Mouse (Mus musculus): ENCODE results near the gene Cacna1d.

DNA sequence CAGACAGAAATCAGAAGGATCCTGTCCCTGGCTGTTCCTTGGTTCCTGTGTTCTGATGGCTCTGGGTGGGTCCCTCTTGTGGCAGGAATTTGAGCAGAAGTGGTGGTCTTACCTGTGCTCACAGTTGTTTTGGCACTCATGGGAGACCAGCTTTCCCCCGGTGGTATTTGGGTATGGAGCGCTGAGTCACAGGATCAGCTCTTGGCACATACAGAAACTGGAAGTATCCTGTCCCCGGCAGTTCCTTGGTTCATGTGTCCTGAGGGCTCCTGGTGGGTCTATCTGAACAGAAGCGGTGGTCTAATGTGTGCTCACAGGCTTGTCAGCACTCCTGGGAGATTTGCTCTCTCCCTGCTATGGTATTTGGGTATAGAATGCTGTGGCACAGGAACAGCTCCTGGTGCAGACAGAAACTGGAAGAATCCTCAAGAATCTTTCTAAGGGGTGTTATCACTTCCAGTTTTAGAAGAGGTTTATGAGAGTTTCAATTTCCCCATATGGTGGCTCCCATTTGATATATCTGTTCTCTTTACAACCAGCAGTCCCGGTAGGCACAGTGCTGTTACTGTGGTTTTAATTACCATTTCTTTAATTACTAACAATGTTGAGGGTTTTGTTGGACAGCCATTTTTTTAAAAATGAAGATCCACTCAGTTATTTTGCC lies 300.8 kb downstream of the Cacna1d start:
- no peak for TF ChIP-seq UBTF (IDR thresholded peaks at IDR 0.05; ENCODE audit: borderline replicate concordance, insufficient read depth, low read depth, low read length)
- no peak for TF ChIP-seq CTCF (IDR thresholded peaks at IDR 0.05 in 2 of 3, conservative IDR thresholded peaks at IDR 0.05 in 1 of 3; ENCODE audit: control insufficient read depth in 1 of 3, insufficient read depth in 1 of 3, low read depth in 2 of 3, low read length in 3 of 3, poor library complexity in 1 of 3, severe bottlenecking in 1 of 3)
- no peak for TF ChIP-seq USF1 (IDR thresholded peaks at IDR 0.05; ENCODE audit: low read depth, low read length)
- TF ChIP-seq POLR2A (IDR thresholded peaks at IDR 0.05; ENCODE audit: control insufficient read depth in 1 of 2, insufficient read depth in 1 of 2, low read depth in 1 of 2, low read length in 2 of 2, poor library complexity in 1 of 2), result no peak
- no peak for TF ChIP-seq ELF1 (IDR thresholded peaks at IDR 0.05; ENCODE audit: low read depth, low read length)
- TF ChIP-seq MXI1 (IDR thresholded peaks at IDR 0.05; ENCODE audit: low read depth, low read length), result no peak
- TF ChIP-seq E2F4 (IDR thresholded peaks at IDR 0.05; ENCODE audit: borderline replicate concordance, low read depth, low read length), result no peak
- no peak for TF ChIP-seq MEF2A (IDR thresholded peaks at IDR 0.05; ENCODE audit: extremely low read depth, insufficient replicate concordance, low read depth, low read length, poor library complexity, severe bottlenecking)
- no peak for TF ChIP-seq ETS1 (IDR thresholded peaks at IDR 0.05; ENCODE audit: low read depth, low read length)

All from MEL (cell line).